Mouse (Mus musculus): ENCODE data around the gene Tlr9.

GRCm38 (mm10) chr9:106209954-106210353, 12.4 kb upstream of the Tlr9 start:
- no peak for TF ChIP-seq CTCF (conservative IDR thresholded peaks at IDR 0.05; ENCODE audit: insufficient read depth, insufficient read length, low read depth, low read length)
- no peak for TF ChIP-seq POLR2A (IDR thresholded peaks at IDR 0.05; ENCODE audit: low read depth, low read length)

Data from kidney, adult 2 months (tissue).